Mouse (Mus musculus): ENCODE results near the gene Bri3bp. TPM values are rescaled to one million over a fixed set of nuclear protein-coding genes. Genes with fewer than 3 reads are reported as not detected.
"Not testable (repeated sequence)": the region's sequence is repeated elsewhere in the genome, so short reads cannot be mapped to it uniquely, and the experiment has no call there.

Bri3bp gene
- polyA plus RNA-seq (2015; fragmentation: Nextera tagmentation; extraction: Ambion mirVana), result 33.3 and 33.8 TPM in 2 replicates

- H3K4me3 ChIP-seq, result peak within 1 kb of the TSS; percentile 91
- H3K27ac ChIP-seq (replicated peaks), result peak within 1 kb of the TSS; percentile 86
- no peaks in the 10 kb centered on the region for H3K36me3 ChIP-seq
- H3K9me3 ChIP-seq, result no peaks in the 10 kb centered on the region
- H3K9ac ChIP-seq, result peak within 1 kb of the TSS; percentile 91
- no peaks in the 10 kb centered on the region for H3K27me3 ChIP-seq
- peaks cover 26% of the 10 kb centered on the region for H3K4me1 ChIP-seq (replicated peaks)
- ATAC-seq (ENCODE audit: low read depth), result peak; percentile 93
- WGBS, result under 1% methylated on average over 86 of the region's 97 CpGs
- H3K4me2 ChIP-seq, result peak within 1 kb of the TSS; percentile 80
These were observed at the start of gene Bri3bp for GRCm38 (mm10) chr5:125441234-125442114. Gene Bri3bp (plus strand): TSS chr5:125441568.

GRCm38 (mm10) chr5:125391609-125392008 is 49.8 kb upstream of the Bri3bp start:
- Histone ChIP-seq H3K9ac (no peak overlapping the region), H3K27ac (replicated peaks) (peak overlapping the region; percentile 98; the same call in 1 of the 2 replicates)
- 83% methylated on average over 5 of the region's 5 CpGs for WGBS

DNA sequence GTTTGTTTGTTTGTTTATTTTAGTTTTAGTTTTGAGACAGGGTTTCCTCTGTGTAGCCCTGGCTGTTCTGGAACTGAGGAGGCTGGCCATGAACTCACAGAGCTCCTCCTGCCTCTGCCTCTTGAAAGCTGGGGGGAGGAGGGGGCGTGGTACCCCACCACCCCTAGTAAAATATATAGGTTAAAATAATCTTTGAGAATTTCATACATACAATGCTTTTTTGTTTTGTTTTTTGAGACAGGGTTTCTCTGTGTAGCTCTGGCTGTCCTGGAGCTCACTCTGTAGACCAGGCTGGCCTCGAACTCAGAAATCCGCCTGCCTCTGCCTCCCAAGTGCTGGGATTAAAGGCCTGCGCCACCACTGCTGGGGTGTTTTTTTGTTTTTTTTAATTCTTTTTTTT is 49.2 kb upstream of the Bri3bp start:
- peaks cover 54% of the 10 kb centered on the region for H3K4me1 ChIP-seq (replicated peaks)
- H3K27ac ChIP-seq (replicated peaks), result peak overlapping the region; percentile 98
- 91% methylated on average over 4 of the region's 4 CpGs for WGBS
- not testable (repeated sequence) for H3K36me3 ChIP-seq; H3K4me3 ChIP-seq; H3K4me2 ChIP-seq; H3K9ac ChIP-seq; ATAC-seq (ENCODE audit: low read depth); H3K27me3 ChIP-seq; H3K9me3 ChIP-seq

More at GRCm38 (mm10) chr5:125391609-125392008, 49.8 kb upstream of the Bri3bp start:
- Histone ChIP-seq H3K4me1 (replicated peaks) (peaks cover 54% of the 10 kb centered on the region), H3K36me3 (peaks cover 3% of the 10 kb centered on the region; the same call in 1 of the 2 replicates), H3K4me3 (no peak overlapping the region), H3K9me3 (no peaks in the 10 kb centered on the region), H3K4me2 (no peak overlapping the region), H3K27me3 (no peaks in the 10 kb centered on the region)
- ATAC-seq (ENCODE audit: low read depth), result no peak

GRCm38 (mm10) chr5:125392618-125392976 is 48.8 kb upstream of the Bri3bp start:
- peak; percentile 12 for ATAC-seq (ENCODE audit: low read depth)
- WGBS, result 17% methylated on average over 1 of the region's 1 CpGs
- Histone ChIP-seq H3K27ac (replicated peaks) (peak overlapping the region; percentile 98), H3K36me3 (peaks cover 3% of the 10 kb centered on the region; the same call in 1 of the 2 replicates), H3K4me1 (replicated peaks) (peaks cover 54% of the 10 kb centered on the region), H3K4me3 (peak overlapping the region; percentile 11; the same call in 1 of the 2 replicates), H3K4me2 (peak overlapping the region; percentile 58), H3K9me3 (no peaks in the 10 kb centered on the region), H3K27me3 (no peaks in the 10 kb centered on the region), H3K9ac (peak overlapping the region; percentile 67)

DNA sequence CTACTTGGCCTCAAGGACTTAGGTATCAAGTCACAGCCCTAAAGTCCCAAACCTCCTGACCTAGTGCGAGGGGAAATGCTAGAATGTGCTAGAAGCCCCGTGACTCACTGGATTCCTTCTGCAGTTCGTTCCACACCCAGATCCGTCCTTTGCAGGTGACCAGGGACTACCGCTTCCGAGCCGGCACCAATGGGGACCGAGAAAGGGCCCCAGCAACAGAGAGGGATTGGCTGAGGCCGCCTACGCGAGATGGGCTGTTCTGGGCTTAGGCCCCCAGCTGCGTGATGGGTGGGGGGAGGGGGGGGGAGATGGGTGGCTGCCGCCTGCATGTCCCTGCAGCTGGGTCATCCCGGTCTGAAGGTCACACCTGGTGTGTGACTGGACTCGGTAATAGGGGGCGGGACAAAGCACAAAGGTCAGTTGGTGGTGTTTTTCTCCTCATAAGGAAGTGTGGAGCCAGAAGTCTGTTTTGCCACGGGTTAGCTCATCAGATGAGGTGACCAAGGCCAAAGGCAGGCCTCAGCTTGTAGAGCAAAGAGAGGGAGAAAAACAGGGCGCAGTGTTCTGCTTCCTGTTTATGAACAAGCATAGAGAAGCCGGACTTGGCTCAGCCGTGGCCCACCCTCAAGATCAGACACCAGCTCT is 48.3 kb upstream of the Bri3bp start:
- peak overlapping the region; percentile 58 for H3K4me2 ChIP-seq
- H3K4me3 ChIP-seq, result peak overlapping the region; percentile 33
- WGBS, result under 1% methylated on average over 20 of the region's 20 CpGs
- no peaks in the 10 kb centered on the region for H3K27me3 ChIP-seq
- H3K9ac ChIP-seq, result peak overlapping the region; percentile 67
- H3K27ac ChIP-seq (replicated peaks), result peak overlapping the region; percentile 98
- H3K9me3 ChIP-seq, result no peaks in the 10 kb centered on the region
- peaks cover 52% of the 10 kb centered on the region for H3K4me1 ChIP-seq (replicated peaks)
- peak; percentile 90 for ATAC-seq (ENCODE audit: low read depth)
- H3K36me3 ChIP-seq, result peaks cover 2% of the 10 kb centered on the region; the same call in 1 of the 2 replicates

DNA sequence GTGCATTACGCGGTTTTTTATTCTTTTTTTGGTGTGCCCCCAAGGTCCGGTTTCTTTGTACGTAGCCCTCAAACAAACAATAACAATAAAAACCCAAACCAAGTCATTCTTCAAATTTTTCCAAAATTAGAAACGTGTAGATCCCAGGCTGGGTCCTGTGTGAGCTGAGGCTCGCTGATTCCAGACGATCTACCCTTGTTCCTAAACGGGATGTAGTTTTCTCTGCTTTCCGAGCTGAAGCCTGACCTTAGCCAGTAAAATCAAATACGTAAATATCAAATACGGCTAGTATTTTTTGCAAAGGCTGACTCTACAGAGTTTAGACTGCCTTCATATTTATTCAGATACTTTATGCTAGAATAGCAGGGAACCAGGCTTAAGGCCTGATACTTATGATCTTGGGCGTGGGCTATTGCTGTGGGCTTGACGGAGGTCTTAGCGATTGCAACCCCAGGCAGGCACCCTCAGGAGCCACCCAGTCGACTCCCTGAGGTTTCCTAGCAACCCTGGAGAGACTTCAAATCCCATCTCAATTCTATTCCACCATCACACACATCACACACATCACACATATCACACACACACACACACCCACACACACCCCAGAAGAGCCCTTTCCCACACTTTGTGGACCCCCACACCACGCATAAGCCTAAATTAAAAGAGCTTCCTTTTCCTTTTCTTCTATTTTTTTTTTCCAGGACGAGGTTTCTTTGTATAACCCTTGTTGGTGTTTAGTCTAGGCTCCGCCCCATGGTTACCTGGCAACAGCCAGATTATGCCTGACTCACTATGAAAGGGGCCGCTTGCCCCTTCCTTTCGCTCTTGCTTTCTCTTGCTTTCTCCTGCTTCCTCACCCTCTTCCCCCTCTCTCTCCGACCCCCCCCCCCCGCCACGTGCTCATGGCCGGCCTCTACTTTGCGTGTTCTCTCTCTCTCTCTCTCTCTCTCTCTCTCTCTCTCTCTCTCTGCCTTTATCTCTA is 47.5 kb upstream of the Bri3bp start:
- Histone ChIP-seq H3K4me2 (peak overlapping the region; percentile 58), H3K27me3 (no peaks in the 10 kb centered on the region), H3K4me3 (peak overlapping the region; percentile 33), H3K9me3 (no peaks in the 10 kb centered on the region), H3K9ac (peak overlapping the region; percentile 67), H3K4me1 (replicated peaks) (peaks cover 45% of the 10 kb centered on the region), H3K36me3 (no peaks in the 10 kb centered on the region), H3K27ac (replicated peaks) (peak overlapping the region; percentile 98)
- WGBS, result 9% methylated on average over 24 of the region's 25 CpGs
- ATAC-seq (ENCODE audit: low read depth), result peak; percentile 49

DNA sequence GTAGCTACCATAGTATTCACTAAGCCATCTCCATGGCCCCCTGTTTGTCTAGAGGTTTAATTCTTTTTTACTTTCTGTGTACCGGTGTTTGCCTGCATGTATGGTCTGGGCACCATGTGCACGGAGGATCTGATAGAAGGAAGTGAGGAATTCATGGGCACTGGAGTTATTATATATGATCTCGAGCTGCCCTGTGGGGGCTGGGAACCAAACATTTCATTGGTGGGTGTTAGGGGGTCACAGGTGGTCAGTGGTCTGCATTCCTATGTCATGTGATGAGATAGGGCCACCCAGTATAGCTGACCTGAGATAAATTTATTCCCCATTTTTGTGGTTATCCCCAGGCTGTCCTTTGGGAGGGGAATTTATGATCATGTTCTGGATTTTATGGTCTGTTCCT is 46.4 kb upstream of the Bri3bp start:
- 46% methylated on average over 3 of the region's 3 CpGs for WGBS
- Histone ChIP-seq H3K4me2 (peak overlapping the region; percentile 58; the same call in 1 of the 2 replicates), H3K27ac (replicated peaks) (peak overlapping the region; percentile 98), H3K4me1 (replicated peaks) (peaks cover 44% of the 10 kb centered on the region), H3K36me3 (no peaks in the 10 kb centered on the region), H3K4me3 (no peak overlapping the region), H3K9ac (peak overlapping the region; percentile 67), H3K9me3 (no peaks in the 10 kb centered on the region), H3K27me3 (no peaks in the 10 kb centered on the region)
- no peak for ATAC-seq (ENCODE audit: low read depth)

DNA sequence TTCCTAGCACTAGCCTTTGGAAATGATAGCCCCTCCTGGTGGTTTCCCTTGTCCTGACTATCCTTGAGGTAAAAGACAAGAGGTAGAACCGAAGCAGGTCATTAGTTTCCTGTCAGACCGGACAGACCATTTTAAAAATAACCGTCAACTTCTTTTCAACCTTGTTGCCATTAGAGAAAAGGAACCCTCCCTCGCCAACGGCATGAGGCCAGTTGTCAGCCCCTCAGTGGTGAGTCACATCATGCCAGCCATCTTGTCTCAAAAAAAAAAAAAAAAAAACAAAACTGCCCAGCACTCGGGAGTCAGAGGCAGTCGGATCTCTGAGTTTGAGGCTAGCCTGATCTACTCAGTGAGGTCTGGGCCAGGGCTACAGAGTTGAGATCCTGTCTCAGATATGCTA is 40.5 kb upstream of the Bri3bp start:
- no peaks in the 10 kb centered on the region for H3K27me3 ChIP-seq
- H3K27ac ChIP-seq (replicated peaks), result no peak overlapping the region
- H3K4me3 ChIP-seq, result no peak overlapping the region
- ATAC-seq (ENCODE audit: low read depth), result no peak
- H3K4me2 ChIP-seq, result no peak overlapping the region
- WGBS, result 68% methylated on average over 7 of the region's 7 CpGs
- H3K36me3 ChIP-seq, result no peaks in the 10 kb centered on the region
- no peaks in the 10 kb centered on the region for H3K9me3 ChIP-seq
- no peak overlapping the region for H3K9ac ChIP-seq
- peaks cover 9% of the 10 kb centered on the region; the same call in 1 of the 2 replicates for H3K4me1 ChIP-seq (replicated peaks)

- Histone ChIP-seq H3K36me3 (no peaks in the 10 kb centered on the region), H3K27me3 (no peaks in the 10 kb centered on the region), H3K4me3 (no peak overlapping the region), H3K4me1 (replicated peaks) (peaks cover 19% of the 10 kb centered on the region), H3K9me3 (no peaks in the 10 kb centered on the region), H3K9ac (no peak overlapping the region), H3K27ac (replicated peaks) (no peak overlapping the region), H3K4me2 (no peak overlapping the region)
- 51% methylated on average over 10 of the region's 10 CpGs for WGBS
- no peak for ATAC-seq (ENCODE audit: low read depth)
These were observed 38.9 kb upstream of the Bri3bp start for GRCm38 (mm10) chr5:125402476-125402875.

GRCm38 (mm10) chr5:125402991-125403390 is 38.4 kb upstream of the Bri3bp start:
- Histone ChIP-seq H3K4me2 (no peak overlapping the region), H3K9ac (no peak overlapping the region), H3K36me3 (no peaks in the 10 kb centered on the region), H3K4me3 (no peak overlapping the region), H3K27ac (replicated peaks) (no peak overlapping the region), H3K9me3 (no peaks in the 10 kb centered on the region), H3K4me1 (replicated peaks) (peaks cover 20% of the 10 kb centered on the region), H3K27me3 (no peaks in the 10 kb centered on the region)
- 53% methylated on average over 6 of the region's 6 CpGs for WGBS
- no peak for ATAC-seq (ENCODE audit: low read depth)

All from neural tube, embryonic 13.5 days (tissue).